Mouse (Mus musculus): Measurements from ENCODE around the gene Ctdsp2. TPM values are rescaled to one million over a fixed set of nuclear protein-coding genes. Genes with fewer than 3 reads are reported as not detected.

The Ctdsp2 gene
- polyA plus RNA-seq, 1 experiment from 2014 or later: 22.9 TPM

- no peak overlapping the region for H3K4me3 ChIP-seq (replicated peaks; ENCODE audit: low read length)
- H3K27me3 ChIP-seq (ENCODE audit: control insufficient read depth, insufficient read depth, low read length): no peaks in the 10 kb centered on the region
- ATAC-seq (ENCODE audit: low FRiP score) (no peak), DNase-seq (ENCODE audit: low spot score) (no peak)
- 21% methylated on average over 2 of the region's 2 CpGs for WGBS
- peaks cover 5% of the 10 kb centered on the region for H3K36me3 ChIP-seq (replicated peaks; ENCODE audit: control insufficient read depth, insufficient read depth)
- H3K9me3 ChIP-seq (ENCODE audit: control insufficient read depth, low read length): no peaks in the 10 kb centered on the region
- no peak overlapping the region for H3K27ac ChIP-seq
- H3K4me1 ChIP-seq (replicated peaks; ENCODE audit: control insufficient read depth, insufficient read depth, low read length): no peaks in the 10 kb centered on the region
- H3K9ac ChIP-seq: no peak overlapping the region
- H3K4me2 ChIP-seq (replicated peaks): no peak overlapping the region
Observed at GRCm38 (mm10) chr10:127017071-127017470, 38.6 kb downstream of the Ctdsp2 start.

- no peaks in the 10 kb centered on the region for H3K27me3 ChIP-seq (ENCODE audit: control insufficient read depth, insufficient read depth, low read length)
- H3K9me3 ChIP-seq (ENCODE audit: control insufficient read depth, low read length): no peaks in the 10 kb centered on the region
- DNase-seq (ENCODE audit: low spot score) (no peak), ATAC-seq (ENCODE audit: low FRiP score) (no peak)
- no peak overlapping the region for H3K4me2 ChIP-seq (replicated peaks)
- no peak overlapping the region for H3K27ac ChIP-seq
- WGBS: 80% methylated on average over 16 of the region's 16 CpGs
- peaks cover 17% of the 10 kb centered on the region for H3K36me3 ChIP-seq (replicated peaks; ENCODE audit: control insufficient read depth, insufficient read depth)
- no peak overlapping the region for H3K4me3 ChIP-seq (replicated peaks; ENCODE audit: low read length)
- H3K4me1 ChIP-seq (replicated peaks; ENCODE audit: control insufficient read depth, insufficient read depth, low read length): no peaks in the 10 kb centered on the region
- no peak overlapping the region for H3K9ac ChIP-seq
Observed at GRCm38 (mm10) chr10:127018422-127018821, 39.9 kb downstream of the Ctdsp2 start.

GRCm38 (mm10) chr10:127030336-127031296 is 52.1 kb downstream of the Ctdsp2 start, which contains the start of gene Tsfm:
Tsfm (minus strand) TSS chr10:127030840.
- Histone ChIP-seq H3K4me2 (replicated peaks) (peak within 1 kb of the TSS; percentile 92), H3K4me1 (replicated peaks; ENCODE audit: control insufficient read depth, insufficient read depth, low read length) (peaks cover 8% of the 10 kb centered on the region; the same call in 1 of the 2 replicates), H3K9me3 (ENCODE audit: control insufficient read depth, low read length) (no peaks in the 10 kb centered on the region), H3K4me3 (replicated peaks; ENCODE audit: low read length) (peak within 1 kb of the TSS; percentile 60), H3K27ac (peak within 1 kb of the TSS; percentile 55), H3K36me3 (replicated peaks; ENCODE audit: control insufficient read depth, insufficient read depth) (peaks cover 36% of the 10 kb centered on the region), H3K27me3 (ENCODE audit: control insufficient read depth, insufficient read depth, low read length) (no peaks in the 10 kb centered on the region), H3K9ac (peak within 1 kb of the TSS; percentile 72)
- peak; percentile 87 for ATAC-seq (ENCODE audit: low FRiP score)
- peak; percentile 96 for DNase-seq (ENCODE audit: low spot score)
- WGBS: 5% methylated on average over 55 of the region's 56 CpGs

GRCm38 (mm10) chr10:127033301-127033741 is 54.8 kb downstream of the Ctdsp2 start:
- no peak for DNase-seq (ENCODE audit: low spot score)
- ATAC-seq (ENCODE audit: low FRiP score): no peak
- Histone ChIP-seq H3K27me3 (ENCODE audit: control insufficient read depth, insufficient read depth, low read length) (no peaks in the 10 kb centered on the region), H3K27ac (no peak overlapping the region), H3K36me3 (replicated peaks; ENCODE audit: control insufficient read depth, insufficient read depth) (peaks cover 10% of the 10 kb centered on the region), H3K9me3 (ENCODE audit: control insufficient read depth, low read length) (no peaks in the 10 kb centered on the region), H3K9ac (no peak overlapping the region), H3K4me3 (replicated peaks; ENCODE audit: low read length) (no peak overlapping the region), H3K4me2 (replicated peaks) (no peak overlapping the region), H3K4me1 (replicated peaks; ENCODE audit: control insufficient read depth, insufficient read depth, low read length) (peaks cover 8% of the 10 kb centered on the region; the same call in 1 of the 2 replicates)
- 85% methylated on average over 8 of the region's 8 CpGs for WGBS

- WGBS: 86% methylated on average over 12 of the region's 12 CpGs
- no peak overlapping the region for H3K9ac ChIP-seq
- no peak for ATAC-seq (ENCODE audit: low FRiP score)
Observed at GRCm38 (mm10) chr10:127036273-127036672, 57.8 kb downstream of the Ctdsp2 start.

GRCm38 (mm10) chr10:127037641-127038040 is 59.1 kb downstream of the Ctdsp2 start:
- Histone ChIP-seq H3K4me1 (replicated peaks; ENCODE audit: control insufficient read depth, insufficient read depth, low read length) (peaks cover 5% of the 10 kb centered on the region), H3K4me2 (replicated peaks) (no peak overlapping the region), H3K27ac (no peak overlapping the region), H3K4me3 (replicated peaks; ENCODE audit: low read length) (no peak overlapping the region), H3K27me3 (ENCODE audit: control insufficient read depth, insufficient read depth, low read length) (peaks cover 11% of the 10 kb centered on the region; the same call in 1 of the 2 replicates), H3K9ac (no peak overlapping the region), H3K9me3 (ENCODE audit: control insufficient read depth, low read length) (no peaks in the 10 kb centered on the region), H3K36me3 (replicated peaks; ENCODE audit: control insufficient read depth, insufficient read depth) (no peaks in the 10 kb centered on the region)
- ATAC-seq (ENCODE audit: low FRiP score) (no peak), DNase-seq (ENCODE audit: low spot score) (no peak)
- 65% methylated on average over 12 of the region's 12 CpGs for WGBS

More at GRCm38 (mm10) chr10:127036273-127036672, 57.8 kb downstream of the Ctdsp2 start:
- Histone ChIP-seq H3K4me2 (replicated peaks) (no peak overlapping the region), H3K27me3 (ENCODE audit: control insufficient read depth, insufficient read depth, low read length) (peaks cover 11% of the 10 kb centered on the region; the same call in 1 of the 2 replicates), H3K4me3 (replicated peaks; ENCODE audit: low read length) (no peak overlapping the region), H3K9me3 (ENCODE audit: control insufficient read depth, low read length) (no peaks in the 10 kb centered on the region), H3K4me1 (replicated peaks; ENCODE audit: control insufficient read depth, insufficient read depth, low read length) (no peaks in the 10 kb centered on the region), H3K36me3 (replicated peaks; ENCODE audit: control insufficient read depth, insufficient read depth) (no peaks in the 10 kb centered on the region), H3K27ac (no peak overlapping the region)
- DNase-seq (ENCODE audit: low spot score): no peak

- Histone ChIP-seq H3K4me3 (replicated peaks; ENCODE audit: low read length) (peak overlapping the region; percentile 63), H3K27ac (no peak overlapping the region), H3K36me3 (replicated peaks; ENCODE audit: control insufficient read depth, insufficient read depth) (peaks cover 6% of the 10 kb centered on the region; the same call in 1 of the 2 replicates), H3K27me3 (ENCODE audit: control insufficient read depth, insufficient read depth, low read length) (peaks cover 11% of the 10 kb centered on the region; the same call in 1 of the 2 replicates), H3K9me3 (ENCODE audit: control insufficient read depth, low read length) (no peaks in the 10 kb centered on the region), H3K4me1 (replicated peaks; ENCODE audit: control insufficient read depth, insufficient read depth, low read length) (peaks cover 6% of the 10 kb centered on the region), H3K9ac (peak overlapping the region; percentile 82), H3K4me2 (replicated peaks) (peak overlapping the region; percentile 98)
- 2% methylated on average over 20 of the region's 20 CpGs for WGBS
- ATAC-seq (ENCODE audit: low FRiP score) (no peak), DNase-seq (ENCODE audit: low spot score) (no peak)
Observed at GRCm38 (mm10) chr10:127040569-127041214, 62.2 kb downstream of the Ctdsp2 start.

GRCm38 (mm10) chr10:127041274-127041766 is 62.8 kb downstream of the Ctdsp2 start, which contains the start of the genes Mettl1 and Eef1akmt3:
Mettl1 (plus strand) TSS chr10:127041414.
Eef1akmt3 (minus strand) TSS chr10:127041513.
- H3K27ac ChIP-seq: peak within 1 kb of the TSS; percentile 4; the same call in 1 of the 2 replicates
- DNase-seq (ENCODE audit: low spot score): no peak
- WGBS: under 1% methylated on average over 28 of the region's 28 CpGs

More at GRCm38 (mm10) chr10:127041274-127041766, 62.8 kb downstream of the Ctdsp2 start, which contains the start of the genes Mettl1 and Eef1akmt3:
- Histone ChIP-seq H3K36me3 (replicated peaks; ENCODE audit: control insufficient read depth, insufficient read depth) (peaks cover 6% of the 10 kb centered on the region; the same call in 1 of the 2 replicates), H3K27me3 (ENCODE audit: control insufficient read depth, insufficient read depth, low read length) (peaks cover 11% of the 10 kb centered on the region; the same call in 1 of the 2 replicates), H3K4me2 (replicated peaks) (peak within 1 kb of the TSS; percentile 98), H3K9ac (peak within 1 kb of the TSS; percentile 82), H3K4me3 (replicated peaks; ENCODE audit: low read length) (peak within 1 kb of the TSS; percentile 63), H3K9me3 (ENCODE audit: control insufficient read depth, low read length) (no peaks in the 10 kb centered on the region), H3K4me1 (replicated peaks; ENCODE audit: control insufficient read depth, insufficient read depth, low read length) (peaks cover 6% of the 10 kb centered on the region)
- ATAC-seq (ENCODE audit: low FRiP score): peak; percentile 74

Data from hindbrain, embryonic 14.5 days (tissue).